In the genomic region with DNA sequence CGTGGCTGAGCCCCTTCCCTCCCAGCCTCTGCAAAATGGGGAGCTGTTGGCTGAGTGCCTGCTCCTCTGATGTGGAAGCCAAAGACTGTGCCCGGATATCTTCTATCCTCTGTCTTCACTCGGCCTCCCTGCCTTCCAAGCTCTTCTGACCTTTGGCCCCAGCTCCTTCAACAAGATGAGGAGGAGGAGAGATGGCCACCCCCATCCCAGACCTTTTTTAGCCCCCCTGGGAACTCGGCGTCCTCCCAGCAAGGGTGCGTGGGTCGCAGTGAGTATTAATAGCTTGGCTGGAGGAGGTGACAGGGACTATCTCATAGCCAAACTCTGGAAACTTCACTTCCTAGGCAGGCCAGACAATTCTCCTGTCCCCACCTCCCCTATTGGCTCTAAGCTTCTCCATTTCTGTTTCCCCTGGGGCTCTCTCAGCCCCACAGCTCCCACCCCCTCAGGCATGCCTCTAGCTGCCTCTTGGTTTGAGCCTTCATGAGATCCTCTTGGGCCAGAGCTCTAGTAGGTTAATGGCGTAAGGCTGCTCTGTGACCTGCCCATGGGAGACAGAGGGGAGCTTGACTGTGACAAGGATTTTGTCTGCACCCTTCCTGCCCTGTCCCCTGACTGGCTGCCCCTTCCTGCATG, we compare ENCODE assay signal across 9 mouse cellular contexts. TPM values are rescaled to one million over a fixed set of nuclear protein-coding genes. Genes with fewer than 3 reads are reported as not detected.
DNase-seq lines count a peak whose midpoint lies in the region.
"Had no signal": no experiment of that assay in that cellular context is flagged by ENCODE, and none has a peak within 500 bp of the region (broad histone marks: within the 10 kb centered on the region; RNA-seq: fewer than 3 reads in every experiment).

No protein-coding gene starts in this region.

- intact Hi-C loops in left cerebral cortex, postnatal 36 days (cut with DNase I) = no loop called here
- intact Hi-C loops in left cerebral cortex, postnatal 4 days (cut with DNase I) = no loop called here
- intact Hi-C loops in heart, postnatal 36 days (cut with DNase I) = loop anchor here (1.0 kb wide), 1 partner anchor 37 kb away; no protein-coding TSS in a partner anchor

- DNase-seq in left cerebral cortex, postnatal 36 days (ENCODE audit: low spot score in 2 of 2) = peak; percentile 51 to 70
- DNase-seq in left cerebral cortex, postnatal 4 days = no peak
- DNase-seq in heart, adult 18-20 months = peak; percentile 80 to 89
- peak; percentile 59 to 74 for DNase-seq in heart, postnatal 36 days
- DNase-seq in lung, postnatal 4 days = peak; percentile 49 to 71
- no peak for DNase-seq in thymus, postnatal 4 days
- no peak for DNase-seq in spleen, postnatal 10 days (ENCODE audit: low spot score in 2 of 2)
- DNase-seq: cerebellum, adult 8-10 months; thymus, postnatal 14 days had no signal

RNA-seq across cellular contexts. Expression of a gene that starts 22.7 kb away (rescaled TPM):
- total RNA-seq in left cerebral cortex, postnatal 36 days (2021) = 100 to 1,000 TPM; 278 to 331 TPM
- 100 to 1,000 TPM; 480 to 518 TPM for total RNA-seq in left cerebral cortex, postnatal 4 days (2021)
- total RNA-seq in heart, adult 18-20 months (2021) = 100 to 1,000 TPM; 272 to 273 TPM
- 100 to 1,000 TPM; 281 to 289 TPM for total RNA-seq in heart, postnatal 36 days (2021)

RNA-seq across cellular contexts. Expression of a gene that starts 31.6 kb away (rescaled TPM):
- 10 to 100 TPM; 15.4 to 16.0 TPM for total RNA-seq in left cerebral cortex, postnatal 36 days (2021)
- 10 to 100 TPM; 14.3 to 19.0 TPM for total RNA-seq in left cerebral cortex, postnatal 4 days (2021)
- 10 to 100 TPM; 26.1 to 26.8 TPM for total RNA-seq in heart, adult 18-20 months (2021)
- 10 to 100 TPM; 24.9 to 27.0 TPM for total RNA-seq in heart, postnatal 36 days (2021)

RNA-seq across cellular contexts. Expression of a gene that starts 38.1 kb away (rescaled TPM):
- total RNA-seq in left cerebral cortex, postnatal 36 days (2021) = 100 to 1,000 TPM; 103 to 118 TPM
- 10 to 100 TPM; 54.3 to 54.4 TPM for total RNA-seq in left cerebral cortex, postnatal 4 days (2021)
- total RNA-seq in heart, adult 18-20 months (2021) = 10 to 100 TPM; 45.5 to 46.2 TPM
- 10 to 100 TPM; 56.6 to 56.8 TPM for total RNA-seq in heart, postnatal 36 days (2021)

RNA-seq across cellular contexts. Expression of a gene that starts 40.7 kb away (rescaled TPM):
- 10 to 100 TPM in 1 of 2 experiments, 1 to 10 TPM in 1; 8.8 to 11.4 TPM for total RNA-seq in left cerebral cortex, postnatal 36 days (2021)
- 10 to 100 TPM; 13.3 to 13.8 TPM for total RNA-seq in left cerebral cortex, postnatal 4 days (2021)
- 1 to 10 TPM; 8.5 to 8.6 TPM for total RNA-seq in heart, adult 18-20 months (2021)
- 1 to 10 TPM; 7.2 to 8.3 TPM for total RNA-seq in heart, postnatal 36 days (2021)

RNA-seq across cellular contexts. Expression of a gene that starts 40.9 kb away (rescaled TPM):
- 10 to 100 TPM; 36.8 to 38.3 TPM for total RNA-seq in left cerebral cortex, postnatal 36 days (2021)
- 10 to 100 TPM; 70.1 to 71.4 TPM for total RNA-seq in left cerebral cortex, postnatal 4 days (2021)
- 10 to 100 TPM; 19.0 to 19.6 TPM for total RNA-seq in heart, adult 18-20 months (2021)
- total RNA-seq in heart, postnatal 36 days (2021) = 10 to 100 TPM; 20.9 to 25.1 TPM

Comparison
In these comparisons a context has a peak if more than half of its experiments do, and no peak if none do; other contexts are left out.
1. DNase-seq: peak in left cerebral cortex, postnatal 36 days (2 of 2), heart, adult 18-20 months (2 of 2), heart, postnatal 36 days (2 of 2) and lung, postnatal 4 days (2 of 2); none in left cerebral cortex, postnatal 4 days (single experiment), thymus, postnatal 4 days (single experiment) and spleen, postnatal 10 days (0 of 2).